1 mouse cellular context compared by ENCODE assay signal in genomic region chr17:71769564-71769963, GRCm38 (mm10).
TF ChIP-seq lines count a peak whose summit lies in the region.

No protein-coding gene starts in this region.

TF ChIP-seq in CH12.LX, 34 proteins besides CTCF, POLR2A, EP300 and RAD21 (continued from another document):
- TF ChIP-seq PAX5 (IDR thresholded peaks at IDR 0.05; ENCODE audit: low read length): no peak
- TF ChIP-seq MYC (IDR thresholded peaks at IDR 0.05; ENCODE audit: low read depth, low read length): no peak
- TF ChIP-seq E2F4 (IDR thresholded peaks at IDR 0.05; ENCODE audit: insufficient replicate concordance, low read depth, low read length): no peak
- TF ChIP-seq ETS1 (conservative IDR thresholded peaks at IDR 0.05; ENCODE audit: low read depth, low read length): no peak
